Mouse (Mus musculus) heart, embryonic 13.5 days (tissue): ENCODE results near the gene Gm20431. TPM values are rescaled to one million over a fixed set of nuclear protein-coding genes. Genes with fewer than 3 reads are reported as not detected.

Source experiments
- ATAC-seq: fragments of 200-750 bp; cut with Nextera tagmentation; 2 replicates; pipeline ENCODE4 v1.8.0; 2017; ENCODE audit warnings: moderate TSS enrichment; ENCODE audit not compliant: insufficient number of reproducible peaks, low FRiP score, low TSS enrichment; ENCODE audit errors: extremely low read depth
- H3K27ac ChIP-seq: fragments of 300-500 bp; sonication (generic); replicated peaks from 2 replicates; pipeline ENCODE4 v1.5.1; 2015; ENCODE audit warnings: moderate library complexity, mild to moderate bottlenecking, inconsistent platforms
- H3K27me3 ChIP-seq: fragments of 300-500 bp; sonication (generic); replicated peaks from 2 replicates; pipeline ENCODE4 v1.6.1; 2015; ENCODE audit warnings: mild to moderate bottlenecking, inconsistent platforms
- H3K36me3 ChIP-seq: fragments of 300-500 bp; sonication (generic); 2 replicates; pipeline ENCODE4 v1.6.1; 2015; ENCODE audit warnings: mild to moderate bottlenecking, inconsistent platforms
- H3K4me1 ChIP-seq: fragments of 300-500 bp; sonication (generic); 2 replicates; pipeline ENCODE4 v1.6.1; 2015; ENCODE audit warnings: inconsistent platforms
- H3K4me2 ChIP-seq: fragments of 300-500 bp; sonication (generic); 2 replicates; pipeline ENCODE4 v1.6.1; 2015; ENCODE audit warnings: inconsistent platforms, mild to moderate bottlenecking, moderate library complexity
- H3K4me3 ChIP-seq: fragments of 300-500 bp; sonication (generic); 2 replicates; pipeline ENCODE4 v1.5.1; 2015; ENCODE audit warnings: moderate library complexity, mild to moderate bottlenecking, inconsistent platforms
- H3K9ac ChIP-seq: fragments of 300-500 bp; sonication (generic); 2 replicates; pipeline ENCODE4 v1.6.1; 2015; ENCODE audit warnings: inconsistent platforms, mild to moderate bottlenecking, moderate library complexity
- H3K9me3 ChIP-seq: fragments of 300-500 bp; sonication (generic); 2 replicates; pipeline ENCODE4 v1.6.1; 2016; ENCODE audit warnings: inconsistent platforms
- WGBS: fragments of 180-500 bp; shearing (Covaris S2); methylation state at CpG from one replicate; pipeline ENCODE4 v1.1.7; 2015; ENCODE audit warnings: mixed read lengths; 5-methylcytosine and 5-hydroxymethylcytosine counted together
- polyA plus RNA-seq: library from polyadenylated mRNA; unstranded; fragments of >200 nt; fragmentation: Nextera tagmentation; extraction: Ambion mirVana; gene quantifications from 2 replicates; pipeline ENCODE4 v1.2.1, GENCODE M21; 2015

The Gm20431 gene
- polyA plus RNA-seq, 1 experiment from 2014 or later: 4.5 TPM

DNA sequence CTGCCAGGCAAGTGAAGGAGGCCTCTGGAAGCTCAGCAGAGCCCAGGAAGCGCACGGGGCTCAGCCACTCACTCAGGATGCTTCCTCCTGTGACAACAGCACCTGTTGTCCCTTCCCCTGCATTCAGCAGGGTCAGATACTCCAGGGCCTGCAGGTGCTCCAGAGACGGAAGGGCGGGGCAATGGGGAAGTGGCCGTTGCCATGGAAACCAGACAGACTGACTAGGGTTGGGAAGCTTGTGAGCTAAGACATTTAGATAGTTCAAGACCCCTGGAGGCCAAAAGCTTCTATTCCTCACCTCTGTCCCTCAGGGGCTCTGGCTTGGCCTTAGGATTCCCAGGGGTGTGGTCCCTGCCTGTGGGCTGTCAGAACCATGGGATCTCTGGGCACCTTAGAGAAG lies 82.8 kb downstream of the Gm20431 start:
- H3K9ac ChIP-seq: no peak overlapping the region
- 48% methylated on average over 5 of the region's 5 CpGs for WGBS
- peaks cover 29% of the 10 kb centered on the region for H3K4me1 ChIP-seq
- no peaks in the 10 kb centered on the region for H3K9me3 ChIP-seq
- H3K27me3 ChIP-seq: no peaks in the 10 kb centered on the region; the same call in 1 of the 2 replicates
- H3K4me3 ChIP-seq: no peak overlapping the region
- no peak overlapping the region for H3K27ac ChIP-seq
- H3K36me3 ChIP-seq: no peaks in the 10 kb centered on the region
- ATAC-seq: no peak
- H3K4me2 ChIP-seq: no peak overlapping the region

DNA sequence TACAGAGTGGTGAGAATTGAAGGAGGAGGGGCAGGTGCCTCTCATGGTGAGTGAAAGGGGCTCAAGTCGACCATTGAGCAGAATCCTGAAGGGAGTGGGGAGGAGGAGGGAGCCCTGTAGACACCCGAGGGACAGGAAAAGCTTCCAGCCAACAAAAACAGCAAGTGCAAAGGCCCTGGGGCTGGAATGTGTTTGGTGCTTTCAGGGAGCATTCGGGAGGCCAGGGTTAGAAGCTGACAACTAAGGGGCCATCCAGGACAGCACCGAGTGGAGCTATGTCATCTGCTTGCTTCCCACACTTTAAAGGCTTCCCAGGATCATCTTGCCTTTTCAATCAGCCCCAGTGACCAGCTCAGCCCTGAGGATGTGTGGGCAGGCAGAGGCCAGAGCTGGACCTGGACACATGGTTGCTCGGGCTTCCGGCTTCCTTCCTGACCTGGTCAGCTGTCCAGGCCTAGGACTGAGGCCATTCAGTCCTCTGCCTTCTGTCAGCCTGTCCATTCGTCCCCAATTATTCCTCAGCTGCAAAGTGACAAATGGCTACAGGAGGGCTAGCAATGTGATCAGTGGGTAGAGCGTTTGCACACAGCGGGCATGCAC lies 84.0 kb downstream of the Gm20431 start:
- Histone ChIP-seq H3K4me2 (no peak overlapping the region), H3K9ac (no peak overlapping the region), H3K9me3 (no peaks in the 10 kb centered on the region), H3K27me3 (no peaks in the 10 kb centered on the region; the same call in 1 of the 2 replicates), H3K4me3 (no peak overlapping the region), H3K36me3 (no peaks in the 10 kb centered on the region), H3K27ac (no peak overlapping the region), H3K4me1 (peaks cover 17% of the 10 kb centered on the region)
- no peak for ATAC-seq
- 53% methylated on average over 9 of the region's 9 CpGs for WGBS

DNA sequence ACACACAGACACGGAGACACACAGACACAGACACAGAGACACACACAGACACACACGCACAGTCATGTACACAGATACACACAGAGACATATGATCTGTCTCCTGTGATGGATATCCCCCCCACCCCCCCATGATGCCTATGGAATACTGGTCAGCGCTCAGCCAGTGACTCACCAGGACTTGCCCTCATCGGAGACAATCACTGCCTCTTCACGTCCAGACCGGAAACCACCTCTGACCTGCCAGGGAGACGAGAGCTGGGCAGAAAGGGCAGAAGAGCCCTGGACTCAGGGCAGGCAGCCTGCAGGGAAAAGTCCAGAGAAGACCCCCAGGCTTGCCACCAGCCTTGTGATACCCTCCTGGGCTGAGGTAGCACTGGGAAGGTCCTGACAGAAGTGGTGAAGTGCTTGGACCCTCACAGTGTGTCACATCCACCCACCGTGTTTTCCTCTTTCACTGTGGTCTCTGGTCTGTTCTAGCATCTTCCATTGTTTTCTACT lies 85.1 kb downstream of the Gm20431 start:
- no peak overlapping the region for H3K27ac ChIP-seq
- ATAC-seq: no peak
- no peaks in the 10 kb centered on the region for H3K9me3 ChIP-seq
- H3K4me3 ChIP-seq: no peak overlapping the region
- peaks cover 6% of the 10 kb centered on the region for H3K4me1 ChIP-seq
- no peak overlapping the region for H3K4me2 ChIP-seq
- 77% methylated on average over 8 of the region's 8 CpGs for WGBS
- no peaks in the 10 kb centered on the region for H3K36me3 ChIP-seq
- H3K9ac ChIP-seq: no peak overlapping the region
- H3K27me3 ChIP-seq: no peaks in the 10 kb centered on the region; the same call in 1 of the 2 replicates

DNA sequence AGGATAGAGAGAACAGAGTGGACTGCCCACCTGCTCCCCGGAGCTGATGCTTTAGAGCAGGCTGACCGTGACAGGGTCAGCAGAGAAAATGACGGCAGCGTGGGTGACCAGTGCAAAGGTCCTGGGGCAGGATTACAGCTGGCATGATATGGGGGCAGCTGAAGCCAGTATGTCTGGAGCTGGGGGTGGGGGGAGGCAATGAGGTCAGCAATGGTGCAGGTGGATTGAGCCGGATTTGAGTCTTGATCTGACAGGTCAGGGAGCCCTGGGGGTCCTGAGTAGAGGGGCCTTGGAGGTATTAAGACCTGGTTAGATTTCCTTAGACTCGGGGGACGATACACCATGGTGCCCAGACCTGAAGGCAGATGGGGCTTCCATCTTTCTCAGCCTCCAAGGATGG lies 85.7 kb downstream of the Gm20431 start:
- H3K4me3 ChIP-seq: no peak overlapping the region
- no peaks in the 10 kb centered on the region for H3K36me3 ChIP-seq
- peaks cover 8% of the 10 kb centered on the region for H3K4me1 ChIP-seq
- 78% methylated on average over 7 of the region's 7 CpGs for WGBS
- H3K9me3 ChIP-seq: no peaks in the 10 kb centered on the region
- H3K4me2 ChIP-seq: no peak overlapping the region
- H3K27ac ChIP-seq: no peak overlapping the region
- ATAC-seq: no peak
- no peaks in the 10 kb centered on the region; the same call in 1 of the 2 replicates for H3K27me3 ChIP-seq
- no peak overlapping the region for H3K9ac ChIP-seq

DNA sequence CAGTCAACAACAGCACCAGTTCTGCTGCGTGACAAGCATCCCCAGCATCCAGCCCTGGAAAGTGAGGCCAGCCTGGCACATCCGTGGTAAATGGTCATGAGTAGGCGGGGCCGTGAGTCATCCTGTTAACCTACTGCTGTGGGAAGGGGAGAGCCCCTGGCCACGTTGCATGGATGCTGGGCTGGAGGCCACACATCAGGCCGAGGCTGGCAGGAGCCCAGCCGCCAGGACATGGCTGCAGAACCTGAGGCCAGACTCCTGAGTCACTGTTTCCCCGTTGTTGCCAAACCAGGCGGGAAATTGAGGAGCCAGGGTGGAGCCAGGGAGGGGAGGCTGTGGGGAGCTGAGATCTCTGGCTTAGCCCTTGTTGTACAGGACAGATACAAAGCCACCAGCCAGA lies 86.5 kb downstream of the Gm20431 start:
- WGBS: 55% methylated on average over 9 of the region's 9 CpGs
- Histone ChIP-seq H3K4me1 (peaks cover 16% of the 10 kb centered on the region), H3K9me3 (no peaks in the 10 kb centered on the region), H3K27me3 (no peaks in the 10 kb centered on the region; the same call in 1 of the 2 replicates), H3K4me3 (no peak overlapping the region), H3K9ac (no peak overlapping the region), H3K36me3 (no peaks in the 10 kb centered on the region), H3K27ac (no peak overlapping the region; the same call in 1 of the 2 replicates), H3K4me2 (no peak overlapping the region)
- ATAC-seq: no peak

DNA sequence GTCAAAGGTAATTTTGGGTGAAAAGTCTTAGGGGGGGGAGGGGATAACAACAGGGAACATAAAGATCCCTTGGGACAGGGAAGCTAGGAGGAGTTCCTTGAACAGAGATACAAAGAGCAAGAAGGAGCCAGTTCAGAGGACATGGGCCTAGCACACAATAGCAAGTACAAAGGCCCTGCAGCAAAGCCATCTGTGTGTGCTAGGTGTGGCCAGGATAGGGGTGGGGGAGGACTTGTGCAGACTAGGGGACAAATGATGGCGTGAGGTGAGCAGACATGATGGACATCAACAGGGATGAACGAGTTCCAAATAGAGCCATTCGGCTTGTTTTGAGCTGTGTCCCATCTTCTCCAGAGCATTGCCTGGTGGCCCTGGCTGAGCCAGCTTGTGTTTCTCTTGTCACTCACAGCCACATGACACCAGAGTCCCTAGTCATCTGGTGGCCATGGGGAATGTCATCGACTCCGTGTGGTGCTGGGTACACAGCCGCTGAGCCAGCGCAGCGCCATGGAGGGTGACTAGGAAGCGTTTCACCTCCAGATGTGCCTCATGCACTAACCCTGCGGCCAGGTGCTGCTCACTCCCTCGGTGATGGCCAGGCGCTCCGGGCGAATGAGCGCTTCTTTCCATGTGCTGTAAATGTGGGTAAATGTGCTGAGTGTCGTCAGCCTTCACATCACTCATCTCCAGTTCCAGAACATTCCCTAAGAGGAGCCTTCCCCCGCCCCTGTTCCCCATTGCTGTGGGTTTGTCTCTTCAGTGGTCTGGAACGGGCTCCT lies 89.7 kb downstream of the Gm20431 start:
- Histone ChIP-seq H3K9ac (no peak overlapping the region), H3K4me1 (peaks cover 14% of the 10 kb centered on the region), H3K9me3 (no peaks in the 10 kb centered on the region), H3K36me3 (no peaks in the 10 kb centered on the region), H3K4me2 (no peak overlapping the region), H3K4me3 (no peak overlapping the region), H3K27me3 (no peaks in the 10 kb centered on the region), H3K27ac (no peak overlapping the region)
- ATAC-seq: no peak
- WGBS: 77% methylated on average over 18 of the region's 18 CpGs

DNA sequence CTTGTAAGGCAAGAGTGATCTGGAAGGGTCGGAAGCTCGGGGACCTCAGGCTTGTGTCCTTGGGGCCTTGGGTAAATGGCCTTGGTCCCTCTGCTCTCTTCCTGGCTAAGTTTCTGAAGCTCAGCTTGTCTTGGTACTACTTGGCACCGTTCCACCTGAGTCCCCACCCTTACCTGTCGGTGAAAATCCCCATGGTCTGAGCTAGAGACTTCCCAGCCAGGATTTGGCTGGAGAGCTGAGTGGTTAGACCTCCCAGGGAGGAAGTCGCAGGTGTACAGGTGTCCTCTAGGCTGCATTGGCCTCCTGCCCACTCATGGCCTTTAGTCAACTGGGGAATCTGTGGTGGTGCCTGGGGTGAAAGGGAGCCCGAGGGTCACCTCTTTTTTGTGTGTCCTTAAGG lies 90.5 kb downstream of the Gm20431 start:
- H3K9ac ChIP-seq: no peak overlapping the region
- H3K4me2 ChIP-seq: no peak overlapping the region
- H3K9me3 ChIP-seq: no peaks in the 10 kb centered on the region
- no peak for ATAC-seq
- peaks cover 17% of the 10 kb centered on the region for H3K4me1 ChIP-seq
- H3K27ac ChIP-seq: peak overlapping the region; percentile 79
- WGBS: 83% methylated on average over 6 of the region's 6 CpGs
- no peaks in the 10 kb centered on the region for H3K36me3 ChIP-seq
- no peaks in the 10 kb centered on the region for H3K27me3 ChIP-seq
- no peak overlapping the region for H3K4me3 ChIP-seq

DNA sequence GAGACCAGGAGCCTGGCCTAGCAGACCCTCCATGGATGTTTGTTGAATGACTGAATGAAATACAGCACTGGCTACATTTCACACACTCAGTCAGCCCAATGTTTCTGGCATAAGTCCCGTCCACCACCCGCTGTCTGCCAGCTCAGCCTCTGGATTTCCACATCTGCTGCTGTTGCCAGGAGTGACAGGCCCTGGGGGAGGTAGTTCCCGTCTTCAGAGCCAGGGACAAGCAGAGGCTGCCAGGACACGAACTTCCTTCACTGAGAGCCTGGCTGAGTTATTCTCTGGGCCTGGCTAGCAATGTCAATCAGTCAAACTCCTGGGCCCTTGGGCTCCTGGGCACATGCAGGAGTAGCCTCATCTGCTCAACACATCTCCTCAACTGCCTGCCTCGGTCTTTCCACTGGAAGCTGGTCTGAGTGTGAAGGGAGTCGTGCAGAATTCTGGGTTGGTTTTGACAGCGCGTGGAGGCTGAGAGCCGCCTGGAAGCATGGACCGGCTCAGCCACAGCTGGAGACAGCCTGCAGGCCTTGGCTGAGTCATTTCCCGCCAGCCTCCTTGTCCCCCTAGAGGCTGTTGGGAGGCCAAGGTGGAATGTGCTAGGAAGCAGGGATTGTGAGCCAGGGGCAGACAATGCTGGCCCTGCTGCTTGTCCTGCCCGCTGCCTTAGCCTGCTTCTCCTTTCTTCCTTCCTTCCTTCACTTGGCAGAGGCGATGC lies 91.2 kb downstream of the Gm20431 start:
- no peak overlapping the region for H3K9ac ChIP-seq
- no peak for ATAC-seq
- H3K9me3 ChIP-seq: no peaks in the 10 kb centered on the region
- H3K27ac ChIP-seq: peak overlapping the region; percentile 79
- H3K36me3 ChIP-seq: no peaks in the 10 kb centered on the region
- peaks cover 24% of the 10 kb centered on the region for H3K4me1 ChIP-seq
- H3K4me2 ChIP-seq: no peak overlapping the region
- no peak overlapping the region for H3K4me3 ChIP-seq
- H3K27me3 ChIP-seq: no peaks in the 10 kb centered on the region
- WGBS: 55% methylated on average over 13 of the region's 13 CpGs

DNA sequence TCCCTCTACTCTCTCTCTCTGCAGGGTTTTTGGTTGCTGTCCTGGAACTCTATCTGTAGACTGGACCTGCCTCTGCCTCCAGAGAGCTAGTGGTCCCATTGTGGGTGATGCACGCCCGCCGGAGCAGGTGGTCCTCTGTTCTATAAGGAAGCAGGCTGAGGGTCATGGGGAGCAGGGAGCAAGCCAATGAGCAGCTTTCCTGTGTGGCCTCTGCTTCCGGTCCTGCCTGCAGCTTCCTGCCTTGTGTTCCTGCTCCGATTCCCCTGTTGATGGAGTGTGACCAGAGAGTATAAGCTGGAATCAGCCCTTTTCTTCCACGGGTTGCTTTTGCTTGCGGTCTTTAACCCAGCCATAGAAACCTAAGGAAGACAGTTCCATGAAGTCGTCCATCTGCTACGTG lies 93.2 kb downstream of the Gm20431 start:
- no peak overlapping the region for H3K4me2 ChIP-seq
- ATAC-seq: no peak
- H3K9me3 ChIP-seq: no peaks in the 10 kb centered on the region
- H3K36me3 ChIP-seq: no peaks in the 10 kb centered on the region
- no peaks in the 10 kb centered on the region for H3K27me3 ChIP-seq
- H3K27ac ChIP-seq: no peak overlapping the region
- 70% methylated on average over 9 of the region's 9 CpGs for WGBS
- no peak overlapping the region for H3K9ac ChIP-seq
- no peak overlapping the region for H3K4me3 ChIP-seq
- H3K4me1 ChIP-seq: peaks cover 43% of the 10 kb centered on the region

DNA sequence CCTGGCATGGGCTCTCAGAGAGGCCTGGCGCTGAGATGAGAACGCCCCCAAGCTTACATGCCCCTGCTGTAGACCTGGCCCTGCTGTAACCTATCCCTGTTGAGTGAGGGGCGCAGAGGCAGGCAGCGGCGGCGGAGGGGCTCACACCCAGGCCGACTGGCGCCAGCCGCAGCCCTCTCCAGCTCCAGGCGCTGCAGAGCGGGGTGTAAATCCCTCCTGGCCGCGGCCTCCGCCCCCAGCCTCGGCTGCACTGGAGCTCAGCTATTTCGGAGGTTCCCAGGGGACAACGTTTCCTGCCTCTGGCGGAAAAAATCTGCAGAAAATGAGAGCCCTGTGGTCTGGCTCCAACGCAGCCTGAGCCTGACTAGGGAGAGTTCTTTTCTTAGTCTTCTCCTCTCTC lies 95.6 kb downstream of the Gm20431 start:
- peaks cover 5% of the 10 kb centered on the region; the same call in 1 of the 2 replicates for H3K27me3 ChIP-seq
- H3K9me3 ChIP-seq: no peaks in the 10 kb centered on the region
- peak overlapping the region; percentile 19; the same call in 1 of the 2 replicates for H3K4me3 ChIP-seq
- H3K36me3 ChIP-seq: no peaks in the 10 kb centered on the region
- peak; percentile 18; the same call in 1 of the 2 replicates for ATAC-seq
- WGBS: 9% methylated on average over 18 of the region's 19 CpGs
- H3K9ac ChIP-seq: peak overlapping the region; percentile 75
- peak overlapping the region; percentile 62 for H3K4me2 ChIP-seq
- peaks cover 54% of the 10 kb centered on the region for H3K4me1 ChIP-seq
- peak overlapping the region; percentile 86 for H3K27ac ChIP-seq

DNA sequence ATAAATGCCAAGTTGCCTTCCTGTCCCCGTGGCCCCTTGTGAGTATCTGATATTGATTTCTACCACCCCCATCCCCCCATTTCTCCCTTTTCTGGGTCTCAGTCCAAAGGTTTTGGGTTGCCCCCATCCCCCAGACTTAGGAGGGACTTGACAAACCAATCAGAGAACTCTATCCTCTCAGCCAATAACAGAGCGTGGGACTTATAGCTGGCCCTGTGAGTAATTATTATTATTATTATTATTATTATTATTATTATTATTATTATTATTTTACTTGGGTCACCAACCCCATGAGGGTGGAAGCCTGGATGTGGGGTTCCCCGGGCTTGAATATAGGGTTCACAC lies 96.0 kb downstream of the Gm20431 start:
- WGBS: 60% methylated on average over 3 of the region's 3 CpGs
- no peak for ATAC-seq
- H3K27ac ChIP-seq: peak overlapping the region; percentile 86

More for the DNA sequence above, 96.0 kb downstream of the Gm20431 start:
- peak overlapping the region; percentile 75 for H3K9ac ChIP-seq
- H3K27me3 ChIP-seq: peaks cover 9% of the 10 kb centered on the region
- no peaks in the 10 kb centered on the region for H3K36me3 ChIP-seq
- peak overlapping the region; percentile 62 for H3K4me2 ChIP-seq
- 0 out of 2 replicates have a peak overlapping the region, but pooled peaks have one; percentile 19 for H3K4me3 ChIP-seq
- H3K9me3 ChIP-seq: no peaks in the 10 kb centered on the region
- H3K4me1 ChIP-seq: peaks cover 50% of the 10 kb centered on the region
